Comparison of ENCODE assay signal across 21 mouse cellular contexts in the genomic region with DNA sequence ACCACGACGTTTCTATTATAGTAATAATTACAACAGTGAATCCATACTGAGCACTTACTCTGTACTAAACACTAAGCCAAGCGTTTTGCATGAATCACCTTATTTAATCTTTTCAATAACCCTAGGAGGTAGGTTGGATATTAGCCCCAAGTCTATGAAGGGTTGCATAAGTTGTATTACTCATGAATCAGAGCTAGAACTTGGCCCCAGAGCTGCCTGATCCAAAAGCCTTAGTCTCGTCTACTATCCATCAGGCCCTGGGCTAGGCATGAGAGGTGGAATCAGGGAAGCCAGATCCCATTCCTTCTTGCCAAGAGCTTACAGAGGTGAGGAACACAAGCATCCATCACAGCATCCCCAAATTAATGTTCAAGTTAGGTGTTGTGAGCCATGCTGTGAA. TPM values are rescaled to one million over a fixed set of nuclear protein-coding genes. Genes with fewer than 3 reads are reported as not detected.
A peak's percentile ranks its signal among the peaks of the same experiment; 100 is the strongest.
DNase-seq lines count a peak whose midpoint lies in the region; ATAC-seq and TF ChIP-seq lines count a peak whose summit lies in the region.
"Had no signal": no experiment of that assay in that cellular context is flagged by ENCODE, and none has a peak within 500 bp of the region (broad histone marks: within the 10 kb centered on the region; RNA-seq: fewer than 3 reads in every experiment).

No protein-coding gene starts in this region.

- in situ Hi-C loops in Patski (cut with MboI; ENCODE audit: low pct_unique_long_range_greater_than_20kb): no loop called here

- H3K27me3 ChIP-seq in Patski: no peaks in the 10 kb centered on the region
- no peaks in the 10 kb centered on the region for H3K27me3 ChIP-seq in forebrain, embryonic 15.5 days
- H3K27me3 ChIP-seq: embryonic facial prominence, embryonic 13.5 days; embryonic facial prominence, embryonic 15.5 days; forebrain, embryonic 12.5 days had no signal

- H3K36me3 ChIP-seq in forebrain, embryonic 15.5 days: no peaks in the 10 kb centered on the region
- H3K36me3 ChIP-seq: embryonic facial prominence, embryonic 13.5 days; embryonic facial prominence, embryonic 15.5 days; forebrain, embryonic 10.5 days; forebrain, embryonic 12.5 days had no signal

- ATAC-seq in Patski: peak; percentile 36
- ATAC-seq in forebrain, embryonic 15.5 days (replicated peaks): no peak
- ATAC-seq: forebrain, embryonic 14.5 days; forebrain, postnatal 0 days had no signal

- POLR2A ChIA-PET in Patski (lab: Charles Lee): interaction anchor here (0.6 to 1.0 kb wide), 2 partner anchors 9 to 20 kb away, joined by 3 read pairs; no protein-coding TSS in a partner anchor

- no peaks in the 10 kb centered on the region for H3K9me3 ChIP-seq in forebrain, embryonic 15.5 days
- H3K9me3 ChIP-seq: embryonic facial prominence, embryonic 13.5 days; embryonic facial prominence, embryonic 15.5 days; forebrain, embryonic 10.5 days; forebrain, embryonic 12.5 days had no signal

- WGBS in forebrain, embryonic 15.5 days: 81% methylated on average over 4 of the region's 4 CpGs

- no peak overlapping the region for H3K4me2 ChIP-seq in forebrain, embryonic 15.5 days (replicated peaks)
- H3K4me2 ChIP-seq: embryonic facial prominence, embryonic 13.5 days; embryonic facial prominence, embryonic 15.5 days; forebrain, embryonic 12.5 days had no signal

- H3K27ac ChIP-seq in forebrain, embryonic 15.5 days (replicated peaks): no peak overlapping the region
- H3K27ac ChIP-seq: embryonic facial prominence, embryonic 13.5 days; embryonic facial prominence, embryonic 15.5 days; forebrain, embryonic 10.5 days; forebrain, embryonic 12.5 days had no signal

- peak; percentile 76 for DNase-seq in heart, adult 11 months
- DNase-seq in heart, adult 8-10 months (ENCODE audit: low spot score): no peak
- DNase-seq in Patski (ENCODE audit: low read depth, low spot score) (no peak), liver (no peak)
- DNase-seq: adrenal gland, adult 2 months; adrenal gland, postnatal 10 days; adrenal gland, postnatal 25 days; cerebellum, adult 11 months; cerebellum, adult 2 months; cerebellum, adult 9-10 months; cerebellum, postnatal 10 days; cerebellum, postnatal 25 days; forebrain, postnatal 0 days had no signal

- H3K4me3 ChIP-seq in forebrain, embryonic 15.5 days: no peak overlapping the region
- H3K4me3 ChIP-seq: embryonic facial prominence, embryonic 13.5 days; embryonic facial prominence, embryonic 15.5 days; erythroblast, embryonic 14.5 days; forebrain, embryonic 10.5 days; forebrain, embryonic 12.5 days had no signal

- no peaks in the 10 kb centered on the region for H3K4me1 ChIP-seq in forebrain, embryonic 15.5 days
- H3K4me1 ChIP-seq: embryonic facial prominence, embryonic 13.5 days; embryonic facial prominence, embryonic 15.5 days; forebrain, embryonic 12.5 days had no signal

- no peak overlapping the region for H3K9ac ChIP-seq in forebrain, embryonic 15.5 days (replicated peaks)
- H3K9ac ChIP-seq: embryonic facial prominence, embryonic 13.5 days; embryonic facial prominence, embryonic 15.5 days; forebrain, embryonic 12.5 days; forebrain, postnatal 0 days had no signal

- CTCF ChIA-PET in Patski (lab: Charles Lee): interaction anchor here (0.8 to 2.2 kb wide), 7 partner anchors 9 to 210 kb away, joined by 3 to 7 read pairs (median 3); no protein-coding TSS in a partner anchor

- TF ChIP-seq CTCF in Patski (IDR thresholded peaks at IDR 0.05): no peak

RNA-seq across cellular contexts. Expression of a gene that starts 30.2 kb away (rescaled TPM):
- total RNA-seq in heart, adult 8-10 months (2022): 1 to 10 TPM in 2 of 4 experiments, not detected in 2; 2.1 to 3.1 TPM
- polyA plus RNA-seq in Patski (2021): 7.4 TPM
- 0.24 TPM in 1 of 2 replicates, not detected in the other for polyA plus RNA-seq in forebrain, embryonic 15.5 days (2015; fragmentation: Nextera tagmentation; extraction: Ambion mirVana)
- polyA plus RNA-seq: adrenal gland, adult 2 months; erythroblast, embryonic 14.5 days had no signal

RNA-seq across cellular contexts. Expression of a gene that starts 40.6 kb away (rescaled TPM):
- not detected for total RNA-seq in heart, adult 8-10 months (2022)
- not detected for polyA plus RNA-seq in Patski (2021)
- 19.2 and 22.1 TPM in 2 replicates for polyA plus RNA-seq in forebrain, embryonic 15.5 days (2015; fragmentation: Nextera tagmentation; extraction: Ambion mirVana)
- total RNA-seq: adrenal gland, adult 2 months; adrenal gland, postnatal 25 days had no signal
- polyA plus RNA-seq: adrenal gland, adult 2 months; C2C12; erythroblast, embryonic 14.5 days had no signal

Comparison
In these comparisons a context has a peak if more than half of its experiments do, and no peak if none do; other contexts are left out.
1. RNA of a gene that starts 40.6 kb away (polyA plus RNA-seq): 19.2 to 22.1 TPM in forebrain, embryonic 15.5 days; not detected in Patski (single experiment); every median in the first group is over 10 times any median in the second.